Mouse (Mus musculus): ENCODE measurements at regions not wholly inside any gene's neighbourhood (a gene's known extent, or its start where the extent isn't known, plus 50 kb on each side); places are given as distances from the start of the nearest gene placed in this dataset.
"Not testable (repeated sequence)": the region's sequence is repeated elsewhere in the genome, so short reads cannot be mapped to it uniquely, and the experiment has no call there.

DNA sequence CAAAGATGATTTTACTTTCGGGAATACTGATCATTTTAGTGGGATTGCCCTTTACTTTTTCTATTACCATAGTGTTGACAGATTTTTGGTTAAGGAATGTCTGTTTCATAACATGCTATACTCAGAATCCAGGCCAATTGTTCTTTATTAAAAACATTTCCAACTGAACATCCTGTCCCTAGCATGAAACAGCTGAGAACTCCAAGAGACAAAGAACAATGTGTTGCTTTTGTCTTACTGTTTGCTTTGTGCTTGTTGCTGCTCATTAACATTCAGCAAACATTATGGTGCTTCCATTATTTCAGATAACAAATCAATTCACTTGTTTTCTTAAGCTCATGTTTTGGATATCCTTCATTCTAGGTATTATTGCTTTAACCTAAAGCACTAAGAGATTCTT is 384.1 kb downstream of the Snca start:
- intact Hi-C loops (cut with DNase I) = loop anchor here (5.0 kb wide), 1 partner anchor 908 kb away; no protein-coding TSS in a partner anchor

DNA sequence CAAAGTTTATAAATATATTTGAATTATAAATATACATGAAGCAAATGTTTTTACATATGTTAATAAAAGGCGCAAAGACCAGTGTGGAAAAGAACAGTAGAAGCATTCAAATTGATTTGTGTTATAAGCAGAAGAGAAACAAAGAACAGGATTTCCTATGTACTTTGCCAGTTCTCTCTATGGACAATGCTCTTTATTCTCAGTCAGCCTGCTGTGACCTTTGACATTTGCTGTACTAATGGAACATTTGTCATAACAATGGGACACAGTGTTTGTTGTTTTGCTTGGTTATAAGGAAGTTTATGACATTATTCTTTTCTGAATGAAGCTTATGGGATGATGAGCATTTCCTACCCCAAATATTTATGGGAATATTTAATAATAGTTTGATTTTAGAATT is 387.7 kb downstream of the Snca start:
- DNase-seq = no peak
- intact Hi-C loops (cut with DNase I) = no loop called here

More for the DNA sequence above, 384.1 kb downstream of the Snca start:
- DNase-seq = no peak

- no peak for DNase-seq
- intact Hi-C loops (cut with DNase I) = no loop called here
Observed at GRCm38 (mm10) chr6:60411669-60412068, 418.0 kb downstream of the Snca start.

DNA sequence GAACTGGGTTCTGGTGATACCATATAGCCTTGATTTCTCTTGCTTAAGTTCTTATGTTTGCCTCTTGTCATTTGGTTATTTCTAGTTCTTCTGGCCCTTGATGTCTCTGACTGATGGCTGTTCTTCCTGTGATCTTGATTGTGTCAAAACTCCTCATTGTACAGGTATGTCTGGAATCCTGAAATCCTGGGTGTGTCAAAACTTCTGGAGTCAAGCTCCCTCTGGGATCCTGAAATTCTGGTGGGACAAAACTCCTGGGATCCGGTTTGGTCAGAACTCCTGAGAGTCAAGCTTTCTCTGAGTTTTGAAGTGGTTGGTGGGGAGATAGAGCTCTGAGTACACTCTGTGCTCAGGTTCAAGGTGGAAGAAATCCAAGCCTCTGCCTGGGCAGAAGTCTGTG is 418.4 kb downstream of the Snca start:
- DNase-seq = no peak
- intact Hi-C loops (cut with DNase I) = no loop called here

- intact Hi-C loops (cut with DNase I) = no loop called here
Observed at GRCm38 (mm10) chr6:60410051-60410785, 419.4 kb downstream of the Snca start.

DNA sequence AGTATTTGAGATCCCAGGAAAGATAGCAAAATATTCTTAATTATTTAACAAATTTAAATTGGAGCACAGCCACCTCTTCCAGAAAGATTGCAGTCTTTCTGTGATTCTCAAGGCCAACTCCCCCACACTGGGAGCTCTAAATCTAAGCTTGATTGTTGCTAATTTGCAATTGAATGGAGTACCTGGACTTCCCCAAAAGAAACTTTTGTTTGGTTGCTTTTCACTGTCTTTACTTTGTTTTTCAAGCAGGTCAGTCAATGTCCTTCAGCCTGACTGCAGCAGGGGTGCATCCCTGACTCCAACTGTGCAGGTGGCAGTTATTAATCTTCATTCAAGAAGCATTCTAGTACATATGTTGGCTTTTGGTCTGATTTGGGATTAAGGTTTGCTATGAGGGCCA is 420.6 kb downstream of the Snca start:
- no peak for DNase-seq
- intact Hi-C loops (cut with DNase I) = no loop called here

More at GRCm38 (mm10) chr6:60410051-60410785, 419.4 kb downstream of the Snca start:
- DNase-seq = no peak

DNA sequence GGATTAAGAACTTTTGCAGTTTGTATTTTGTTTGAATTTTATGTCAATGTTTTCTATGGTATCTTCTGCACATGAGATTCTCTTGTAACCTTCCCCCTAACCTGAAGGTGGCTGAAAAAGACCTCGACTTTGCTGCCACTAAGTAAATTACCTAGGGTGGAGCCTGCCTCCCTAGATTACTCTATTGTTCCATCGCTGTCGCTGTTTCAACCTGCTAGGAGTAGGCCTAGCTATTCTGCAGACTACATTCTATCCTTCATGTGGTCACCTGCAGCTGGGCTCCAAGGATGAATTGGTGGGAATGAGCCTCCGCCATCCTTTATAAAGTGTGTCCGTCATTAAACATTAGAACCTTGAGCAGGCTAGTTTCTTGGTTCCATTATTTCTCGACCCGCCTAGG is 422.8 kb downstream of the Snca start:
- DNase-seq = no peak
- intact Hi-C loops (cut with DNase I) = no loop called here

- intact Hi-C loops (cut with DNase I); DNase-seq: not testable (repeated sequence)
Observed at GRCm38 (mm10) chr6:60363931-60364330, 465.7 kb downstream of the Snca start.

GRCm38 (mm10) chr6:60345448-60345847 is 484.2 kb downstream of the Snca start:
- no peak for DNase-seq
- intact Hi-C loops (cut with DNase I) = no loop called here

Data from heart, postnatal 36 days (tissue).